ENCODE assay signal across 15 mouse cellular contexts in genomic region chr9:103489883-103490282, GRCm38 (mm10). TPM values are rescaled to one million over a fixed set of nuclear protein-coding genes. Genes with fewer than 3 reads are reported as not detected.
DNase-seq lines count a peak whose midpoint lies in the region; TF ChIP-seq lines count a peak whose summit lies in the region.
"Had no signal": no experiment of that assay in that cellular context is flagged by ENCODE, and none has a peak within 500 bp of the region (broad histone marks: within the 10 kb centered on the region; RNA-seq: fewer than 3 reads in every experiment).

No protein-coding gene starts in this region.

- WGBS in thymus, adult 2 months: 9% methylated on average over 4 of the region's 4 CpGs

- no peaks in the 10 kb centered on the region for H3K36me3 ChIP-seq in thymus, adult 2 months (ENCODE audit: control insufficient read depth, insufficient read depth, low read length)
- H3K36me3 ChIP-seq: hindbrain, embryonic 12.5 days; limb, embryonic 10.5 days; liver, embryonic 12.5 days had no signal

- TF ChIP-seq CTCF in thymus, adult 2 months (IDR thresholded peaks at IDR 0.05; ENCODE audit: borderline replicate concordance, control insufficient read depth, extremely low read depth, insufficient read depth, low read length, poor library complexity): no peak

- H3K27me3 ChIP-seq in thymus, adult 2 months (ENCODE audit: control insufficient read depth, insufficient read depth, low read length): no peaks in the 10 kb centered on the region
- H3K27me3 ChIP-seq: forebrain, embryonic 13.5 days had no signal

- intact Hi-C loops in left cerebral cortex, postnatal 14 days (cut with DNase I): loop anchor here (2.0 to 5.0 kb wide), 3 partner anchors 107 to 271 kb away; partner anchors contain the start of gene Tmem108

- H3K27ac ChIP-seq in thymus, adult 2 months (ENCODE audit: control insufficient read depth, insufficient read depth, low read length): peak overlapping the region; percentile 50; the same call in 1 of the 2 replicates
- H3K27ac ChIP-seq: forebrain, embryonic 13.5 days; heart, embryonic 10.5 days; hindbrain, embryonic 12.5 days; kidney, postnatal 0 days; limb, embryonic 10.5 days; liver, embryonic 12.5 days had no signal

- peak overlapping the region; percentile 12; the same call in 1 of the 2 replicates for H3K4me3 ChIP-seq in thymus, adult 2 months (ENCODE audit: control insufficient read depth, insufficient read depth, low read length)
- H3K4me3 ChIP-seq: forebrain, embryonic 13.5 days; heart, embryonic 10.5 days; hindbrain, embryonic 12.5 days; limb, embryonic 10.5 days; liver, embryonic 12.5 days; megakaryocyte, embryonic 14.5 days had no signal

- H3K4me1 ChIP-seq in thymus, adult 2 months (replicated peaks; ENCODE audit: control insufficient read depth, insufficient read depth, low read length): peaks cover 47% of the 10 kb centered on the region

- peak; percentile 22 for DNase-seq in lung, postnatal 36 days
- no peak for DNase-seq in lung, adult 18-20 months
- DNase-seq in naive thymus-derived CD4-positive, alpha-beta T cell, adult 2 months (ENCODE audit: low read depth): peak; percentile 62
- peak; percentile 51 for DNase-seq in thymus, adult 2 months
- DNase-seq in ovary, postnatal 36 days (ENCODE audit: low spot score): no peak
- no peak for DNase-seq in embryo, embryonic 11 days
- no peak for DNase-seq in left cerebral cortex, postnatal 14 days (ENCODE audit: low spot score in 2 of 2)

- TF ChIP-seq POLR2A in thymus, adult 2 months (IDR thresholded peaks at IDR 0.05; ENCODE audit: control insufficient read depth, extremely low read depth, insufficient read depth, low read length, poor library complexity): no peak

RNA-seq across cellular contexts. Expression of gene Bfsp2, which starts 9.7 kb away (rescaled TPM):
- polyA plus RNA-seq in thymus, adult 2 months (2012; rRNA removed): 0.98 and 1.4 TPM in 2 replicates
- 1 to 10 TPM; 2.6 to 6.9 TPM for total RNA-seq in left cerebral cortex, postnatal 14 days (2021)
- total RNA-seq: adrenal gland, adult 2 months had no signal
- polyA plus RNA-seq: adrenal gland, adult 2 months had no signal

Comparison
In these comparisons a context has a peak if more than half of its experiments do, and no peak if none do; other contexts are left out.
1. DNase-seq: peak in lung, postnatal 36 days (single experiment), naive thymus-derived CD4-positive, alpha-beta T cell, adult 2 months (single experiment) and thymus, adult 2 months (single experiment); none in lung, adult 18-20 months (0 of 2), ovary, postnatal 36 days (single experiment), embryo, embryonic 11 days (single experiment) and left cerebral cortex, postnatal 14 days (0 of 2).